Mouse (Mus musculus): Measurements from ENCODE around the gene Cenpb.

- no peak for TF ChIP-seq POLR2A (IDR thresholded peaks at IDR 0.05; ENCODE audit: low read depth, low read length)
- no peak for TF ChIP-seq CTCF (IDR thresholded peaks at IDR 0.05; ENCODE audit: extremely low read depth, insufficient read depth, insufficient read length, insufficient replicate concordance)
Measured at GRCm38 (mm10) chr2:131139287-131139686, 40.6 kb downstream of the Cenpb start.
